Mouse (Mus musculus) liver, adult 2 months (tissue): ENCODE data around the gene Itih4.

Experiments
- CTCF ChIP-seq: fragments of 200-500 bp; IDR thresholded peaks from 2 replicates; pipeline ENCODE4 v1.5.1; 2011; ENCODE audit warnings: low read depth, low read length, control low read depth
- POLR2A ChIP-seq: fragments of 200-500 bp; IDR thresholded peaks from 2 replicates; pipeline ENCODE4 v1.6.1; 2011; ENCODE audit warnings: low read length, control low read depth; ENCODE audit not compliant: insufficient read depth; ENCODE audit errors: extremely low read depth

DNA sequence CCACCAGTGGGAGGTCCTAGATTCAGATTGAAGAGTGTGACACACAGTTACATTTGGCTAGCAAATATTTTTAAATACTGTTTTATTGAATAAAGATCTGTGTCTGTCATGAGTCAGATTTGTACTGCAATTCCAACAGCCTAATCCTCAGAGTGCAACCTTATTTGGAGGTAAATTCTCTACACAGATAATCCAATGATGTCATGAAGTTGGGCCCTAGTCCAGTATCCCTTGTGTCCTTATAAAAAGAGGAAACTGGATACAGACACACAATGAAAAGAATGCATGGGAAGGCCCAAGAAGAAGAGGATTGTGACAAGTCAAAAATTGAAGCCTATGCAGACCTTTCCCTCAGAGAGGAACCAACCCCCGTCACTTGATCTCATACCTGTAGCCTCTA lies 30.2 kb downstream of the Itih4 start:
- TF ChIP-seq CTCF (no peak), POLR2A (no peak)
